Mouse (Mus musculus): Measurements from ENCODE around the gene G0s2.

The G0s2 gene

GRCm38 (mm10) chr1:193272916-193273601 is at the start of gene G0s2:
Gene G0s2, minus strand, starts transcription at chr1:193273217.
- ATAC-seq (ENCODE audit: insufficient number of reproducible peaks, low FRiP score, low TSS enrichment), result peak; percentile 65

- ATAC-seq (ENCODE audit: insufficient number of reproducible peaks, low FRiP score, low TSS enrichment), result no peak
These were observed 47.4 kb upstream of the G0s2 start for GRCm38 (mm10) chr1:193320398-193320797.

- no peak for ATAC-seq (ENCODE audit: insufficient number of reproducible peaks, low FRiP score, low TSS enrichment)
These were observed 46.7 kb upstream of the G0s2 start for GRCm38 (mm10) chr1:193319721-193320120.

- peak; percentile 67 for ATAC-seq (ENCODE audit: insufficient number of reproducible peaks, low FRiP score, low TSS enrichment)
These were observed 44.1 kb upstream of the G0s2 start for GRCm38 (mm10) chr1:193317159-193317559.

GRCm38 (mm10) chr1:193316358-193316750 is 43.3 kb upstream of the G0s2 start:
- peak; percentile 33 for ATAC-seq (ENCODE audit: insufficient number of reproducible peaks, low FRiP score, low TSS enrichment)

- ATAC-seq (ENCODE audit: insufficient number of reproducible peaks, low FRiP score, low TSS enrichment), result peak; percentile 79
These were observed 42.8 kb upstream of the G0s2 start for GRCm38 (mm10) chr1:193315705-193316357.

- no peak for ATAC-seq (ENCODE audit: insufficient number of reproducible peaks, low FRiP score, low TSS enrichment)
These were observed 38.6 kb upstream of the G0s2 start for GRCm38 (mm10) chr1:193311596-193311995.

DNA sequence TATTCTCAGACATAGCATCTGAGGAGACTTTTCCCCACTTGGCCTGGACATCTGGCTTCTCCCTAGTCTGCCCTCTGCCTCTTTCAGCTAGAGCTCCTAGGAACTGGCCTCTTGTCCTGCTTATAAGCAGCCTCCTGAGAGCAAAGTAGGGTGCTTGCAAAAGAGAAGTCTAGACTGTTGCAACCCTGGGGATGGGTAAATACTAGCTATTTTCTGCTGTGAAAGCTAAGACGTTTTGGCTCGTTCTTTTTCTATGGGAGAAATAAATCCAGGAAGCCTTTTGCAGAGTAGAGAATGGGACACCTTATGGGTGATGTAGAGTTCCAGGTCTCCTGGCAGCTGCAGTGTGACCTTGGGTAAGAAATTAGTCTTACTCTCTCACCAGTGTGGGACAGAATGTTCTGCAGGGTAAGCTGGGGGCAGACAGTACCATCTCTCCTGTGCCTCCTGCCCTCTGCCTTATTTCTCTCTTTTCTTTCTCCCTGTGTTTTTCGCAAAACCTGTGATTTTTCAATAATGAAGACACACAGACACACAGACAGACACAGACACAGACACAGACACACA is 37.6 kb upstream of the G0s2 start:
- no peak for ATAC-seq (ENCODE audit: insufficient number of reproducible peaks, low FRiP score, low TSS enrichment)

DNA sequence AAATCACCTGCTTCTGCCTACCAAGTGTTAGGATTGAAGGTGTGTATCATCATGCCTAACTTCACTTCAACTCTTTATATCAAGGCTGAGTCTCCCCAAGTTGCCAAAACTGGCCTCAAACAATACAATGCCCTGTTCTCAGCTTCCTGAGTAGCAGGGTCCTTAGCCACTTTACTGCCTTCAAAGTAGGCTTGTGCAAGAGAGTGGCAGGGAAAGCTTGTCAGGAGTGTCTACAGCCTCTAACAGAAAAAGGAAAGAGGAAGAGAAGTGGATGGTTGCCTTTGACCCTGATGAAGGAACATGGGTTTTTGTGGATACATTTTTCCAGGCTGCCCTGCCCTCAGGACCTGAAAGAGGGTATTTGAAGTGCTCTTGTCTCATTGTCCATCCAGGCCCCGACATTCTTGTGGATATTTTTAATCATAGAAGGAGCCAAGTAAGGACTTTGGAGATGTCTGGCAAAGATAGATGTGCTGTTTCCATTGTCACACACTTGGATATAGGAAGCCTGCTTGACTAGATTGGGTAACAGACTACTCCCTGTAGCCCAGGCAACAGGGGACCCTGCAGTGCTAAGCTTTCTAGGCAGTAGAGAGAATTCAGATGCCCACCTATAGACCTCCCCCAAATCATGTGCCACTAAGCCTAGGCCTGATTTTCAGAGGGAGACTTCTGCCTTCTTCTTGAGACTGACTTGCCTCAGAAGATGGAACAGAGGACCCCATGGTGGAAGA is 36.9 kb upstream of the G0s2 start:
- ATAC-seq (ENCODE audit: insufficient number of reproducible peaks, low FRiP score, low TSS enrichment), result no peak

- no peak for ATAC-seq (ENCODE audit: insufficient number of reproducible peaks, low FRiP score, low TSS enrichment)
These were observed 33.8 kb upstream of the G0s2 start for GRCm38 (mm10) chr1:193306832-193307231.

DNA sequence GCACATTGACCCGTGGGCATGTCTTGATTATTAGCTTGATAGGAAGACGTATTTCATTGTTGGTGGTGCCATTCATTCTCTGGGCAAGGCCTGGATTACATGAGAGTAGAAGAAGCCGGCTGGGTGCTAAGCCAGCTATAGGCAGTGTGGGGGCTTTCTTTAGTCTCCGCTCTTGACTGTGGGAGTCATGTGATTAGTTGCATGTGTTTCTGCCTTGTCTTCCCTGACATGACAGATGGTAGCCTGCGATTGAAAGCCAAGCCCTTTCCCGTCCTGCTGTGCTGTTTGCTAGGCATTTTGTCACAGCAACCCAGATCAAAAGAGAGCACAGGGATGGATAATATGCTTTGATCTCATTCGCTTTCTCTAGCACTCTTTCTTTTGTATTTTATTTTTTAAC is 32.4 kb upstream of the G0s2 start:
- peak; percentile 86 for ATAC-seq (ENCODE audit: insufficient number of reproducible peaks, low FRiP score, low TSS enrichment)

GRCm38 (mm10) chr1:193303096-193303495 is 30.1 kb upstream of the G0s2 start:
- no peak for ATAC-seq (ENCODE audit: insufficient number of reproducible peaks, low FRiP score, low TSS enrichment)

GRCm38 (mm10) chr1:193302093-193302405 is 29.0 kb upstream of the G0s2 start:
- ATAC-seq (ENCODE audit: insufficient number of reproducible peaks, low FRiP score, low TSS enrichment), result no peak

GRCm38 (mm10) chr1:193301216-193302092 is 28.4 kb upstream of the G0s2 start:
- ATAC-seq (ENCODE audit: insufficient number of reproducible peaks, low FRiP score, low TSS enrichment), result 0 out of 2 replicates have a peak, but pooled peaks have one; percentile 24

GRCm38 (mm10) chr1:193299995-193300394 is 27.0 kb upstream of the G0s2 start:
- no peak for ATAC-seq (ENCODE audit: insufficient number of reproducible peaks, low FRiP score, low TSS enrichment)

- no peak for ATAC-seq (ENCODE audit: insufficient number of reproducible peaks, low FRiP score, low TSS enrichment)
These were observed 25.2 kb upstream of the G0s2 start for GRCm38 (mm10) chr1:193298141-193298765.

DNA sequence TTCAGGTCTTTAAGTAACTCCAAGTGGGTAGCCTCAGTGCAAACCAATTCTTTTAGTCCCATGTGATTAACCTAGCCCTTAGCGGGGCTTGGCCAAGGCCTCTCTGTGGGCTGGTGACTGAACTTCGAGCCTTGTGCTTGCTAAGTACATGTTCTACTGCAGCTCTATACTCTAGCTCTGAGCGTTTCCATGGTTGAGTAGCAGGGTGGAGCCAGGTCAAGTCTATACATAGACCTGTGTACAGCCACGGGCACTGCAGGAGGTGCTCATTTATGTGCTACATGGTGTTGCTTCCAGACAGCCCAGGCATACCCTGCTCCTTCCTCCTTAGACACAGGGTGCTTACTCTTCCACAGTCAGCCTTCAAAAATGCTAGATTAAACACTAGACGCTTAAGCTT is 22.9 kb upstream of the G0s2 start:
- ATAC-seq (ENCODE audit: insufficient number of reproducible peaks, low FRiP score, low TSS enrichment), result no peak

DNA sequence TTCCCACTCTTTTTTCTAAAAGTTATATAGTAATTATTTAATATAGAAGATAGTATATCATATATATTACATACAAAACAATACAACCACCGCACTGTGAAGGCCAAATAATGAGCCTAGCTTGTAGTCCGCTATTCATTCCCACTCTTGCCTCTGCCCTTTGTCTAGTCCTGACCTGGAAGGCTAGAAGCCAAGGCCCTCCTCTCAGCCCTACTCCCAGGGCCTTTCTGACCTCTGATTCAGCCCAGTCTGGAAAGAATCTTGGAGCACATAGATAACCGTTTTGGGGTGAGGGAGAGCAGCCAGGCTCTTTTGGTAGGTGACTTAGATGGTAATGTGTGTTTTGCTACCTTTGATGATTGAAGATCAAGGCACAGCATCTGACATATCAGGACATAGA is 20.9 kb upstream of the G0s2 start:
- no peak for ATAC-seq (ENCODE audit: insufficient number of reproducible peaks, low FRiP score, low TSS enrichment)

DNA sequence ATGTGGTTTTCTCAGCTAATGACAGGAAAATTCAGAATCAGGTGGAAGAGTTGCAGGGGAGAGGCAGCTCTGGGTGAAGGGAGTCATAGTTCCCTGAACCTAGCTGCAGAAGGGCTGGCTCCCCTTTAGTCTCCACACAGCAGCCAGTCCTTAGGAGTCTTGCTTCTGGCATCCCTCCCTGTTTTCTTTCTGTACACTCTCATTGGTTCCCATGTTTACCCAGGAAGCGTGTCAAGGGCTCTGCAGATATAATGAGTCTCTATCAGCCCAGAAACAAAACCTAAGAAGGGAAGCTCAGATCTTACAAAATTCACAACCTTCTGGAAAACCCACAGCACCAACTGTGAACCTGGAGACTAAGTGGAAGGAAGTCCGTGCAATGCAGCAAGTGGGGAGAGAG is 20.0 kb upstream of the G0s2 start:
- no peak for ATAC-seq (ENCODE audit: insufficient number of reproducible peaks, low FRiP score, low TSS enrichment)

GRCm38 (mm10) chr1:193290686-193291085 is 17.7 kb upstream of the G0s2 start:
- ATAC-seq (ENCODE audit: insufficient number of reproducible peaks, low FRiP score, low TSS enrichment), result no peak

All from cerebellum, adult (tissue).